Mouse (Mus musculus): ENCODE results near the gene Grm1. TPM values are rescaled to one million over a fixed set of nuclear protein-coding genes. Genes with fewer than 3 reads are reported as not detected.

Grm1 gene
- polyA plus RNA-seq, 1 experiment from 2014 or later = not detected

DNA sequence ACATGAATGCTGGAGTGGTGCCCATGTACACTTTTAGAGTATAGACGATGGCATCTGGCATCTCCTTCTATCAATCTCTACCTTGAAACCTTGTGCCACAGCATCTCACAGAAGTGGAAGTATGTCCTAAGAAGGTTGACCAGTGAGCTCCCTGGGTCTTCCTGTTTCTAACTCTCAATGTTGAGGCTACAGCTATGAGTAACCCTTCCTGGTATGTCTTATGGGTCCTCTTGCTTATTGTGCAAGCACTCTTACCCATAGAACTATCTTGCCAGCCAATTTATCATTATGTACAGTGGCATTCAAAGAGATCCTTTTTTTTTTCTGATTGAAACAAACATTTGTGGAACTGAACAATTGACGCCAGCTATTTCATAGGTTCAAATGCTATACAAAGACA, 340.0 kb downstream of the Grm1 start:
- H3K27me3 ChIP-seq (ENCODE audit: control insufficient read depth, insufficient read depth, low read length) = no peaks in the 10 kb centered on the region
- H3K27ac ChIP-seq (replicated peaks in 1 of 2; ENCODE audit: control insufficient read depth in 1 of 2, insufficient read depth in 1 of 2, low read depth in 2 of 2, low read length in 2 of 2) = no peak overlapping the region
- H3K4me2 ChIP-seq (ENCODE audit: low read length) = no peak overlapping the region
- no peak overlapping the region for H3K9ac ChIP-seq (ENCODE audit: low read length)
- no peaks in the 10 kb centered on the region for H3K4me1 ChIP-seq (ENCODE audit: control insufficient read depth in 2 of 2, insufficient read depth in 2 of 2, low read length in 2 of 2)
- no peaks in the 10 kb centered on the region for H3K36me3 ChIP-seq (ENCODE audit: control insufficient read depth, insufficient read depth, low read length)
- H3K9me3 ChIP-seq (ENCODE audit: control insufficient read depth, low read length) = no peaks in the 10 kb centered on the region
- no peak for ATAC-seq (ENCODE audit: insufficient number of reproducible peaks, insufficient read depth, low FRiP score, low read depth)
- WGBS = 88% methylated on average over 2 of the region's 2 CpGs
- no peak overlapping the region for H3K4me3 ChIP-seq (ENCODE audit: control insufficient read depth in 1 of 2, insufficient read depth in 1 of 2, low read depth in 1 of 2, low read length in 2 of 2)

DNA sequence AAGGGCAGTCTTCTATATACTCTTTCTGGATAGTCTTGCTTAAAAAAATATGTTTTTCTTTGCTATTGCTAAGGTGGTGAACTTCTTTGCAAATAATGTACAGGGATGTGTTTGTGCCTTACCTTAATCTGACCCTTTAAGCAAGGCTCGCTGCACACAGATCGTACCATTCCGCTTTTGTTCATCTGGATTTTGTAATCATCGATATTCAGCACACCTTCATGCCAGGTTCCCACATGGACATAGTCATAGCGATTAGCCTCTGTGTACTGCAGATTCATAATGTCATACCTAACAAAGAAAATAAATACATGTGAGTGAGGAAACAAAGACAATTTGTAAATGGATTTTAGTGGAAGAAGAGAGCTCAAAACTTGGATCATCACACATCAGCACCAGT, 340.8 kb downstream of the Grm1 start:
- Histone ChIP-seq H3K4me1 (ENCODE audit: control insufficient read depth in 2 of 2, insufficient read depth in 2 of 2, low read length in 2 of 2) (no peaks in the 10 kb centered on the region), H3K9ac (ENCODE audit: low read length) (no peak overlapping the region), H3K27ac (replicated peaks in 1 of 2; ENCODE audit: control insufficient read depth in 1 of 2, insufficient read depth in 1 of 2, low read depth in 2 of 2, low read length in 2 of 2) (no peak overlapping the region), H3K36me3 (ENCODE audit: control insufficient read depth, insufficient read depth, low read length) (no peaks in the 10 kb centered on the region), H3K4me2 (ENCODE audit: low read length) (no peak overlapping the region), H3K9me3 (ENCODE audit: control insufficient read depth, low read length) (no peaks in the 10 kb centered on the region), H3K4me3 (ENCODE audit: control insufficient read depth in 1 of 2, insufficient read depth in 1 of 2, low read depth in 1 of 2, low read length in 2 of 2) (no peak overlapping the region), H3K27me3 (ENCODE audit: control insufficient read depth, insufficient read depth, low read length) (no peaks in the 10 kb centered on the region)
- 88% methylated on average over 5 of the region's 5 CpGs for WGBS
- ATAC-seq (ENCODE audit: insufficient number of reproducible peaks, insufficient read depth, low FRiP score, low read depth) = no peak

DNA sequence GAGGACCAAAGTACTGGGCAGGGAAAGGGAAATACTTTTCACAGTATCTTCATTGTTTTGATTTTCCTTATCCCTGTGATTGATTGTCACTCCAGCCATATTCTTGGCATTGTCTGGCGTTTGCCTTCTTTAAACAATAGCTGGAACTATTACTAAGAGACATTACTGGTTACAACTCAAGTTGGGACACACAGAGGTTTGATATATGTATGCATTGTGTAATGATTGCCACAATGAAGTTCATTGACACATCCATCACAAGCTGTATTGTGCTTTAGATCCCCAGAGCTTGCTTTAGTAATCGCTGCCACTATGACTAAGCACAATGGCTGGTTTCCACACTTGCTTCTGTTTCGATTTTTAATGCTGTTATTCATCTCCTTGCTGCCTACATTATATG, 341.4 kb downstream of the Grm1 start:
- no peak overlapping the region for H3K4me3 ChIP-seq (ENCODE audit: control insufficient read depth in 1 of 2, insufficient read depth in 1 of 2, low read depth in 1 of 2, low read length in 2 of 2)

DNA sequence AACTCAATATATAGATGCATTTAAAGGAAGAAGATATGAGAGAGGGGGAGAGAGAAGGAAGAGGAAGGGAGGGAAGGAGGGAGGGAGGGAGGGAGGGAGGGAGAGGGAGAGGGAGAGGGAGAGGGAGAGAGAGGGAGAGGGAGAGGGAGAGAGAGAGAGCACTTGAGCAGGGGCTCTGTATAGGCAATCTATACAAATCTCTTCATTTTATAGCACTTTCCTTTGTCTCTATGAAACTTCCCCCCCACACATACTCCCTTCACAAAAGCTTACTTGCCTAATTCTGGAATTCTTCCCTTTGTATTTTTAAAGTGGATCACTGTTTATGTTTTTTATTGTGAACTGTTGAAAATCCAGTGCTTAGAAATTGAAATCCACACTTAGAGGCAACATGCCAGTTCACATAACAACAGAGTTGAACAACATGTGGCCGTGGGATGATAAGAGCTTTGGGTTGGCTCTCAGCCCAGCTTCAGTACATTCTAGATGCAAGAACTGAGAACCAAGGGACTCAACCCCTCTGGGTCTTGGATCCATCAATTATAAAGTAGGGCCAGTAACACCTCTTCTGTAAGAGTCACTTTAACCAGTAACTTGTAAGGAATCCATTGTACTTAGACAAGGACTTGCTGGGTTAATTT, 345.0 kb downstream of the Grm1 start:
- Histone ChIP-seq H3K27ac (replicated peaks in 1 of 2; ENCODE audit: control insufficient read depth in 1 of 2, insufficient read depth in 1 of 2, low read depth in 2 of 2, low read length in 2 of 2) (no peak overlapping the region), H3K9me3 (ENCODE audit: control insufficient read depth, low read length) (no peaks in the 10 kb centered on the region), H3K4me3 (ENCODE audit: control insufficient read depth in 1 of 2, insufficient read depth in 1 of 2, low read depth in 1 of 2, low read length in 2 of 2) (no peak overlapping the region), H3K36me3 (ENCODE audit: control insufficient read depth, insufficient read depth, low read length) (no peaks in the 10 kb centered on the region), H3K4me2 (ENCODE audit: low read length) (no peak overlapping the region), H3K4me1 (ENCODE audit: control insufficient read depth in 2 of 2, insufficient read depth in 2 of 2, low read length in 2 of 2) (no peaks in the 10 kb centered on the region), H3K9ac (ENCODE audit: low read length) (no peak overlapping the region), H3K27me3 (ENCODE audit: control insufficient read depth, insufficient read depth, low read length) (no peaks in the 10 kb centered on the region)
- WGBS = 0% methylated on average over 1 of the region's 1 CpGs
- ATAC-seq (ENCODE audit: insufficient number of reproducible peaks, insufficient read depth, low FRiP score, low read depth) = no peak

More for the DNA sequence above, 341.4 kb downstream of the Grm1 start:
- Histone ChIP-seq H3K9ac (ENCODE audit: low read length) (no peak overlapping the region), H3K4me1 (ENCODE audit: control insufficient read depth in 2 of 2, insufficient read depth in 2 of 2, low read length in 2 of 2) (no peaks in the 10 kb centered on the region), H3K9me3 (ENCODE audit: control insufficient read depth, low read length) (no peaks in the 10 kb centered on the region), H3K4me2 (ENCODE audit: low read length) (no peak overlapping the region), H3K36me3 (ENCODE audit: control insufficient read depth, insufficient read depth, low read length) (no peaks in the 10 kb centered on the region), H3K27me3 (ENCODE audit: control insufficient read depth, insufficient read depth, low read length) (no peaks in the 10 kb centered on the region), H3K27ac (replicated peaks in 1 of 2; ENCODE audit: control insufficient read depth in 1 of 2, insufficient read depth in 1 of 2, low read depth in 2 of 2, low read length in 2 of 2) (no peak overlapping the region)
- 64% methylated on average over 3 of the region's 3 CpGs for WGBS
- no peak for ATAC-seq (ENCODE audit: insufficient number of reproducible peaks, insufficient read depth, low FRiP score, low read depth)

DNA sequence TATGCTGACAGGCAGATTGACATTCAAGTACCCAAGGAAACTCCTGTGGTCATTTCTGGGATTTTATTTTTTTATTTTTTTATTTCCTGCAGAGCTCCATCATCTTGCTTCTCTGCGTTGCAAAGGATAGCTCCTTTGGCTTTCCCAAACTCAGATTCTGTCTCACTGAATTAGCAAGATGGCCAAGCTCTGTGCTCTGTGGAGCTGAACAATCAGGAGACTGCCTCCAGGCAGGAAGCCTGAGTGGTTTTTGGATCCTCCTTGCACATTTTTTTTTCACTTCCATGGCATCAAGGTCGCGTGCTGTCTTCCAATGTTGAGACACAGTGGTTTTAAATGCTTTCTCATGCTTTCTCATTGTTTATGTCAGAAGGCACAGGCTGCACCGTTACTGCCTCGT, 347.6 kb downstream of the Grm1 start:
- no peaks in the 10 kb centered on the region for H3K36me3 ChIP-seq (ENCODE audit: control insufficient read depth, insufficient read depth, low read length)
- H3K4me2 ChIP-seq (ENCODE audit: low read length) = no peak overlapping the region
- no peak for ATAC-seq (ENCODE audit: insufficient number of reproducible peaks, insufficient read depth, low FRiP score, low read depth)
- no peaks in the 10 kb centered on the region for H3K9me3 ChIP-seq (ENCODE audit: control insufficient read depth, low read length)
- H3K4me1 ChIP-seq (ENCODE audit: control insufficient read depth in 2 of 2, insufficient read depth in 2 of 2, low read length in 2 of 2) = no peaks in the 10 kb centered on the region
- H3K4me3 ChIP-seq (ENCODE audit: control insufficient read depth in 1 of 2, insufficient read depth in 1 of 2, low read depth in 1 of 2, low read length in 2 of 2) = no peak overlapping the region
- no peaks in the 10 kb centered on the region for H3K27me3 ChIP-seq (ENCODE audit: control insufficient read depth, insufficient read depth, low read length)
- 68% methylated on average over 5 of the region's 5 CpGs for WGBS
- H3K27ac ChIP-seq (replicated peaks in 1 of 2; ENCODE audit: control insufficient read depth in 1 of 2, insufficient read depth in 1 of 2, low read depth in 2 of 2, low read length in 2 of 2) = no peak overlapping the region
- no peak overlapping the region for H3K9ac ChIP-seq (ENCODE audit: low read length)

DNA sequence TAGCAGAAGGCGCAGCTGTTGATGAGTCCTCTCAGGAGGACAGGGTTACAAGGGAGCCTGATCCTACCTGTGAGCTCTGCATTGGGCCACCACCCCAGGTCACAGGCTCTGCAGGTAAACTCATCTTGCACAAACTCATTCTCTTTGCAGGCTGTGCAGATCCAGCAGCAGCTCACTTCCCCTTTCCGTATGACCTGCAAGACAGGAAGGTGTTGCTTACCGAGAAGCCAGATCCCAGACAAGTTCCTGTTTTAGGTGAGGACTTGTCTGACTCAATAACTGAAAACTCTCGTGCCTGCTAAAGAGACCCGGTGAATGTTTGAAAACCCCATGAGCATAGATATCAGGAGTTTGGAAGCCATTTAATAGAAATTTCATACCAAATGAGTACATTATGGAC, 349.1 kb downstream of the Grm1 start:
- Histone ChIP-seq H3K4me2 (ENCODE audit: low read length) (no peak overlapping the region), H3K27ac (replicated peaks in 1 of 2; ENCODE audit: control insufficient read depth in 1 of 2, insufficient read depth in 1 of 2, low read depth in 2 of 2, low read length in 2 of 2) (no peak overlapping the region), H3K36me3 (ENCODE audit: control insufficient read depth, insufficient read depth, low read length) (no peaks in the 10 kb centered on the region), H3K27me3 (ENCODE audit: control insufficient read depth, insufficient read depth, low read length) (no peaks in the 10 kb centered on the region), H3K4me1 (ENCODE audit: control insufficient read depth in 2 of 2, insufficient read depth in 2 of 2, low read length in 2 of 2) (no peaks in the 10 kb centered on the region), H3K4me3 (ENCODE audit: control insufficient read depth in 1 of 2, insufficient read depth in 1 of 2, low read depth in 1 of 2, low read length in 2 of 2) (no peak overlapping the region), H3K9me3 (ENCODE audit: control insufficient read depth, low read length) (no peaks in the 10 kb centered on the region), H3K9ac (ENCODE audit: low read length) (no peak overlapping the region)
- 66% methylated on average over 5 of the region's 5 CpGs for WGBS
- no peak for ATAC-seq (ENCODE audit: insufficient number of reproducible peaks, insufficient read depth, low FRiP score, low read depth)

DNA sequence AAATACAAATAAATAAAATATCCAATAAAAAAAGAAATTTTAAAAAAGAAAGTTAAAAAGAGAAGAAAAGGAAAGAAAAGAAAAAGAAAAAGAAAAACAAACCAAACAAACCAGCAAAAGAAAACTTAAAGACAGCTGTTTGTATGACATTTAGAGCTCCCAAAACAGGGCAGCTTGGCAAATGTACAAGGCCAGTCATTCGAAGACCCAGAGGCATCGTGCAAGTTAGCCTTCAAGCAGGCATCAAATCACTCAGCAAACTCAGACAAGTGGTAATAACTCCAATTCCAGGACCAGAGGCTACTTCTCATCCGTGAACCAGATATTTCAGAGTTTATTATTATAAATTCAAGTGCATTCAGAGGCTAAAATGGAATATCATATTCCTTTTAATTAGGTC, 355.7 kb downstream of the Grm1 start:
- Histone ChIP-seq H3K4me3 (ENCODE audit: control insufficient read depth in 1 of 2, insufficient read depth in 1 of 2, low read depth in 1 of 2, low read length in 2 of 2) (no peak overlapping the region), H3K4me2 (ENCODE audit: low read length) (no peak overlapping the region), H3K27ac (replicated peaks in 1 of 2; ENCODE audit: control insufficient read depth in 1 of 2, insufficient read depth in 1 of 2, low read depth in 2 of 2, low read length in 2 of 2) (no peak overlapping the region), H3K9ac (ENCODE audit: low read length) (no peak overlapping the region), H3K36me3 (ENCODE audit: control insufficient read depth, insufficient read depth, low read length) (no peaks in the 10 kb centered on the region), H3K9me3 (ENCODE audit: control insufficient read depth, low read length) (no peaks in the 10 kb centered on the region), H3K27me3 (ENCODE audit: control insufficient read depth, insufficient read depth, low read length) (no peaks in the 10 kb centered on the region), H3K4me1 (ENCODE audit: control insufficient read depth in 2 of 2, insufficient read depth in 2 of 2, low read length in 2 of 2) (no peaks in the 10 kb centered on the region)
- WGBS = 80% methylated on average over 3 of the region's 3 CpGs
- ATAC-seq (ENCODE audit: insufficient number of reproducible peaks, insufficient read depth, low FRiP score, low read depth) = no peak

DNA sequence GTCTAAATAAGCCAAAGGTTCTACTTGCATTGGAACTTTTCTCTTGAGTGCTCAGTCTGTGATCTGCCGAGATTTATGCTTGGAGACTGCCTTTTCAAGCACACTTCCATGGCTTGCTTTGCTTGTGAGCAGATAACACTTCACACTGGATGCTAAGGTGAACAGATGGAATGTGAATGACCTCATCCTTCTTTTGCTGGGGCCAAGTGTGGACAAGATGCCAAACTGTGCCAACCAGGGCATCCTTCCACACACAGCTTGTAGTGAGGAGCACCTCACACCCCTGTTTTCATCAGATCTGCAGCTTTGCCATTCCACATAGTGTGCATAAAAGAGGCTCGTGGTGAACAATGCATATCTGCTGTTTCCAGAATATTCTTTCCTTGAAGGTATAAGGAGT, 371.3 kb downstream of the Grm1 start:
- Histone ChIP-seq H3K27me3 (ENCODE audit: control insufficient read depth, insufficient read depth, low read length) (no peaks in the 10 kb centered on the region), H3K4me1 (ENCODE audit: control insufficient read depth in 2 of 2, insufficient read depth in 2 of 2, low read length in 2 of 2) (no peaks in the 10 kb centered on the region), H3K9ac (ENCODE audit: low read length) (no peak overlapping the region), H3K4me2 (ENCODE audit: low read length) (no peak overlapping the region), H3K4me3 (ENCODE audit: control insufficient read depth in 1 of 2, insufficient read depth in 1 of 2, low read depth in 1 of 2, low read length in 2 of 2) (no peak overlapping the region), H3K9me3 (ENCODE audit: control insufficient read depth, low read length) (no peaks in the 10 kb centered on the region), H3K36me3 (ENCODE audit: control insufficient read depth, insufficient read depth, low read length) (no peaks in the 10 kb centered on the region), H3K27ac (replicated peaks in 1 of 2; ENCODE audit: control insufficient read depth in 1 of 2, insufficient read depth in 1 of 2, low read depth in 2 of 2, low read length in 2 of 2) (no peak overlapping the region)
- no peak for ATAC-seq (ENCODE audit: insufficient number of reproducible peaks, insufficient read depth, low FRiP score, low read depth)
- WGBS = 54% methylated on average over 2 of the region's 2 CpGs
